Mouse (Mus musculus): ENCODE measurements at regions not wholly inside any gene's neighbourhood (a gene's known extent, or its start where the extent isn't known, plus 50 kb on each side); places are given as distances from the start of the nearest gene placed in this dataset.
"Not testable (repeated sequence)": the region's sequence is repeated elsewhere in the genome, so short reads cannot be mapped to it uniquely, and the experiment has no call there.

GRCm38 (mm10) chr5:64702404-64702803 is 100.8 kb upstream of the Klf3 start:
- H3K4me2 ChIP-seq (replicated peaks); ATAC-seq (ENCODE audit: low FRiP score, low read depth); H3K4me3 ChIP-seq; H3K9ac ChIP-seq; H3K4me1 ChIP-seq; H3K36me3 ChIP-seq; H3K27ac ChIP-seq; H3K9me3 ChIP-seq; H3K27me3 ChIP-seq (replicated peaks): not testable (repeated sequence)
- 62% methylated on average over 1 of the region's 1 CpGs for WGBS

- peaks cover 7% of the 10 kb centered on the region; the same call in 1 of the 2 replicates for H3K4me1 ChIP-seq
- no peak overlapping the region for H3K4me2 ChIP-seq (replicated peaks)
- no peak overlapping the region for H3K4me3 ChIP-seq
- 49% methylated on average over 9 of the region's 9 CpGs for WGBS
- H3K9ac ChIP-seq, result no peak overlapping the region
- no peaks in the 10 kb centered on the region for H3K36me3 ChIP-seq
- no peak overlapping the region for H3K27ac ChIP-seq
- no peaks in the 10 kb centered on the region for H3K27me3 ChIP-seq (replicated peaks)
- ATAC-seq (ENCODE audit: low FRiP score, low read depth), result peak; percentile 75
- H3K9me3 ChIP-seq, result no peaks in the 10 kb centered on the region
These were observed 99.9 kb upstream of the Klf3 start for GRCm38 (mm10) chr5:64703091-64703872.

- Histone ChIP-seq H3K4me1 (peaks cover 7% of the 10 kb centered on the region; the same call in 1 of the 2 replicates), H3K9ac (no peak overlapping the region), H3K27ac (no peak overlapping the region), H3K9me3 (no peaks in the 10 kb centered on the region), H3K4me3 (no peak overlapping the region), H3K4me2 (replicated peaks) (no peak overlapping the region), H3K36me3 (no peaks in the 10 kb centered on the region), H3K27me3 (replicated peaks) (no peaks in the 10 kb centered on the region)
- ATAC-seq (ENCODE audit: low FRiP score, low read depth), result no peak
- WGBS, result 79% methylated on average over 7 of the region's 7 CpGs
These were observed 99.0 kb upstream of the Klf3 start for GRCm38 (mm10) chr5:64704144-64704543.

- Histone ChIP-seq H3K4me1 (peaks cover 7% of the 10 kb centered on the region; the same call in 1 of the 2 replicates), H3K4me3 (no peak overlapping the region), H3K27me3 (replicated peaks) (no peaks in the 10 kb centered on the region), H3K9me3 (no peaks in the 10 kb centered on the region), H3K27ac (no peak overlapping the region), H3K9ac (no peak overlapping the region), H3K4me2 (replicated peaks) (no peak overlapping the region), H3K36me3 (no peaks in the 10 kb centered on the region)
- ATAC-seq (ENCODE audit: low FRiP score, low read depth), result no peak
- 67% methylated on average over 3 of the region's 3 CpGs for WGBS
These were observed 96.6 kb upstream of the Klf3 start for GRCm38 (mm10) chr5:64706586-64706985.

GRCm38 (mm10) chr5:64709146-64709545 is 94.0 kb upstream of the Klf3 start:
- no peak overlapping the region for H3K27ac ChIP-seq
- no peaks in the 10 kb centered on the region for H3K27me3 ChIP-seq (replicated peaks)
- no peak overlapping the region for H3K4me2 ChIP-seq (replicated peaks)
- H3K36me3 ChIP-seq, result no peaks in the 10 kb centered on the region
- no peak for ATAC-seq (ENCODE audit: low FRiP score, low read depth)
- no peak overlapping the region for H3K9ac ChIP-seq
- no peaks in the 10 kb centered on the region for H3K9me3 ChIP-seq
- no peak overlapping the region for H3K4me3 ChIP-seq
- WGBS, result 41% methylated on average over 4 of the region's 4 CpGs
- 0 out of 2 replicates have a peak, but pooled peaks cover 2% of the 10 kb centered on the region for H3K4me1 ChIP-seq

GRCm38 (mm10) chr5:64710236-64710635 is 93.0 kb upstream of the Klf3 start:
- Histone ChIP-seq H3K27me3 (replicated peaks) (no peaks in the 10 kb centered on the region), H3K9me3 (no peaks in the 10 kb centered on the region), H3K27ac (no peak overlapping the region), H3K4me1 (peaks cover 9% of the 10 kb centered on the region), H3K4me3 (no peak overlapping the region), H3K9ac (no peak overlapping the region), H3K36me3 (no peaks in the 10 kb centered on the region), H3K4me2 (replicated peaks) (no peak overlapping the region)
- ATAC-seq (ENCODE audit: low FRiP score, low read depth), result no peak
- 83% methylated on average over 3 of the region's 3 CpGs for WGBS

GRCm38 (mm10) chr5:64710968-64711367 is 92.2 kb upstream of the Klf3 start:
- Histone ChIP-seq H3K4me2 (replicated peaks) (no peak overlapping the region), H3K4me3 (no peak overlapping the region), H3K9ac (no peak overlapping the region), H3K36me3 (no peaks in the 10 kb centered on the region), H3K4me1 (peaks cover 9% of the 10 kb centered on the region), H3K27me3 (replicated peaks) (no peaks in the 10 kb centered on the region), H3K27ac (no peak overlapping the region), H3K9me3 (no peaks in the 10 kb centered on the region)
- WGBS, result 93% methylated on average over 4 of the region's 4 CpGs
- ATAC-seq (ENCODE audit: low FRiP score, low read depth), result no peak

GRCm38 (mm10) chr5:64714221-64714653 is 89.0 kb upstream of the Klf3 start:
- Histone ChIP-seq H3K9me3 (no peaks in the 10 kb centered on the region), H3K36me3 (no peaks in the 10 kb centered on the region), H3K27me3 (replicated peaks) (no peaks in the 10 kb centered on the region), H3K9ac (no peak overlapping the region), H3K4me3 (no peak overlapping the region), H3K4me1 (peaks cover 9% of the 10 kb centered on the region), H3K4me2 (replicated peaks) (0 out of 2 replicates have a peak overlapping the region, but pooled peaks have one; percentile 14), H3K27ac (no peak overlapping the region)
- peak; percentile 48; the same call in 1 of the 2 replicates for ATAC-seq (ENCODE audit: low FRiP score, low read depth)
- WGBS, result 28% methylated on average over 10 of the region's 10 CpGs

GRCm38 (mm10) chr5:64714710-64715109 is 88.5 kb upstream of the Klf3 start:
- ATAC-seq (ENCODE audit: low FRiP score, low read depth), result peak; percentile 86
- Histone ChIP-seq H3K27ac (no peak overlapping the region), H3K4me1 (peaks cover 9% of the 10 kb centered on the region), H3K36me3 (no peaks in the 10 kb centered on the region), H3K9me3 (no peaks in the 10 kb centered on the region), H3K4me3 (no peak overlapping the region), H3K27me3 (replicated peaks) (no peaks in the 10 kb centered on the region), H3K4me2 (replicated peaks) (0 out of 2 replicates have a peak overlapping the region, but pooled peaks have one; percentile 14), H3K9ac (no peak overlapping the region)
- 48% methylated on average over 7 of the region's 7 CpGs for WGBS

- WGBS, result 91% methylated on average over 4 of the region's 4 CpGs
These were observed 86.6 kb upstream of the Klf3 start for GRCm38 (mm10) chr5:64716551-64716950.

GRCm38 (mm10) chr5:64722211-64722610 is 81.0 kb upstream of the Klf3 start:
- H3K4me3 ChIP-seq, result no peak overlapping the region
- H3K9ac ChIP-seq, result no peak overlapping the region
- no peaks in the 10 kb centered on the region for H3K4me1 ChIP-seq
- no peaks in the 10 kb centered on the region for H3K36me3 ChIP-seq
- no peak overlapping the region for H3K27ac ChIP-seq
- no peaks in the 10 kb centered on the region for H3K27me3 ChIP-seq (replicated peaks)
- no peak overlapping the region for H3K4me2 ChIP-seq (replicated peaks)
- H3K9me3 ChIP-seq, result 0 out of 2 replicates have a peak, but pooled peaks cover 4% of the 10 kb centered on the region
- ATAC-seq (ENCODE audit: low FRiP score, low read depth), result no peak

More at GRCm38 (mm10) chr5:64716551-64716950, 86.6 kb upstream of the Klf3 start:
- no peak for ATAC-seq (ENCODE audit: low FRiP score, low read depth)
- H3K4me2 ChIP-seq (replicated peaks), result no peak overlapping the region
- no peaks in the 10 kb centered on the region for H3K9me3 ChIP-seq
- H3K27ac ChIP-seq, result no peak overlapping the region
- H3K4me1 ChIP-seq, result peaks cover 9% of the 10 kb centered on the region
- no peaks in the 10 kb centered on the region for H3K36me3 ChIP-seq
- no peak overlapping the region for H3K4me3 ChIP-seq
- H3K9ac ChIP-seq, result no peak overlapping the region
- no peaks in the 10 kb centered on the region for H3K27me3 ChIP-seq (replicated peaks)

GRCm38 (mm10) chr5:64727847-64728246 is 75.3 kb upstream of the Klf3 start:
- ATAC-seq (ENCODE audit: low FRiP score, low read depth), result no peak
- no peak overlapping the region for H3K4me3 ChIP-seq
- no peak overlapping the region for H3K9ac ChIP-seq

GRCm38 (mm10) chr5:64732356-64732755 is 70.8 kb upstream of the Klf3 start:
- Histone ChIP-seq H3K27me3 (replicated peaks) (no peaks in the 10 kb centered on the region), H3K4me3 (no peak overlapping the region), H3K4me1 (no peaks in the 10 kb centered on the region), H3K9ac (no peak overlapping the region), H3K9me3 (no peaks in the 10 kb centered on the region), H3K36me3 (no peaks in the 10 kb centered on the region), H3K4me2 (replicated peaks) (no peak overlapping the region), H3K27ac (no peak overlapping the region)
- ATAC-seq (ENCODE audit: low FRiP score, low read depth), result no peak
- 84% methylated on average over 3 of the region's 3 CpGs for WGBS

More at GRCm38 (mm10) chr5:64727847-64728246, 75.3 kb upstream of the Klf3 start:
- H3K27me3 ChIP-seq (replicated peaks), result no peaks in the 10 kb centered on the region
- WGBS, result 76% methylated on average over 2 of the region's 2 CpGs
- no peaks in the 10 kb centered on the region for H3K36me3 ChIP-seq
- no peaks in the 10 kb centered on the region for H3K4me1 ChIP-seq
- no peak overlapping the region for H3K27ac ChIP-seq
- H3K4me2 ChIP-seq (replicated peaks), result no peak overlapping the region
- 0 out of 2 replicates have a peak, but pooled peaks cover 4% of the 10 kb centered on the region for H3K9me3 ChIP-seq

Data from neural tube, embryonic 12.5 days (tissue).